Mouse (Mus musculus) intestine, embryonic 16.5 days (tissue): Measurements from ENCODE around the gene Rnf43. TPM values are rescaled to one million over a fixed set of nuclear protein-coding genes. Genes with fewer than 3 reads are reported as not detected.

Source experiments
- ATAC-seq: fragments of 200-750 bp; cut with Nextera tagmentation; 2 replicates; pipeline ENCODE4 v1.8.0; 2017; ENCODE audit warnings: moderate TSS enrichment, moderate library complexity
- H3K27ac ChIP-seq: fragments of 300-500 bp; sonication (generic); 2 replicates; pipeline ENCODE4 v1.5.1; 2014; ENCODE audit warnings: mild to moderate bottlenecking, low read length
- H3K27me3 ChIP-seq: fragments of 300-500 bp; sonication (generic); replicated peaks from 2 replicates; pipeline ENCODE4 v1.6.1; 2014; ENCODE audit warnings: low read length, control low read depth, mixed read lengths; ENCODE audit not compliant: control insufficient read depth, insufficient read depth
- H3K36me3 ChIP-seq: fragments of 300-500 bp; sonication (generic); 2 replicates; pipeline ENCODE4 v1.6.1; 2014; ENCODE audit warnings: low read length, control low read depth; ENCODE audit not compliant: control insufficient read depth, insufficient read depth
- H3K4me1 ChIP-seq: fragments of 300-500 bp; sonication (generic); 2 replicates; pipeline ENCODE4 v1.6.1; 2014; ENCODE audit warnings: low read length, control low read depth, mixed read lengths; ENCODE audit not compliant: control insufficient read depth, insufficient read depth
- H3K4me2 ChIP-seq: fragments of 300-500 bp; sonication (generic); 2 replicates; pipeline ENCODE4 v1.6.1; 2014; ENCODE audit warnings: low read depth, low read length, control low read depth
- H3K4me3 ChIP-seq: fragments of 300-500 bp; sonication (generic); 2 replicates; pipeline ENCODE4 v1.5.1; 2014; ENCODE audit warnings: mild to moderate bottlenecking, low read length
- H3K9ac ChIP-seq: fragments of 300-500 bp; sonication (generic); 2 replicates; pipeline ENCODE4 v1.6.1; 2014; ENCODE audit warnings: low read depth, low read length
- H3K9me3 ChIP-seq: fragments of 300-500 bp; sonication (generic); 2 replicates; pipeline ENCODE4 v1.6.1; 2016; ENCODE audit warnings: low read length, control low read depth; ENCODE audit not compliant: control insufficient read depth
- WGBS: fragments of 180-500 bp; shearing (Covaris S2); extraction: QIAGEN DNeasy Blood & Tissue Kit; methylation state at CpG from one replicate; pipeline ENCODE4 v1.1.7; 2014; 5-methylcytosine and 5-hydroxymethylcytosine counted together
- polyA plus RNA-seq: library from polyadenylated mRNA; unstranded; fragments of >200 nt; fragmentation: Nextera tagmentation; extraction: Ambion mirVana; gene quantifications from 2 replicates; pipeline ENCODE4 v1.2.1, GENCODE M21; 2015

The Rnf43 gene
- polyA plus RNA-seq, 1 experiment from 2014 or later = 11.2 TPM

DNA sequence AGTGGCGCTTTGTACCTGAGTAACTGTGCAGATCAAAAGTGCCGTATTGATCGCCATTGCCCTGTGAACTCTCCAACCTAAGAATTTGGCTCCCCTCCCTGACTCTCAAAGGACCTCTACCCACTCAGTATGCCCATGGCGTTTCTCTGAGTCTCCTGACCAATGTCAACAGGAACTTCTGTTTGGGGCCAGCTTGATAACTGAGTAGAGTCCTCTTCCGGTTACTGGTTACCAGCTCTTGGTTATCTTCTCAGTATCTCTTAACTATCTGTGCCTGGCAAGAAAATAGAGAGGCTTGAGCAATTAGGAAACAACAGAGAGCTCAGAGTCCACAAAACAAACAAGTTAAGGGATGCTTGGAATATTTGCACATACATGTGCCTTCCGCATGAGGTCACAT lies 38.6 kb downstream of the Rnf43 start:
- Histone ChIP-seq H3K27ac (no peak overlapping the region), H3K27me3 (no peaks in the 10 kb centered on the region), H3K4me2 (no peak overlapping the region), H3K4me3 (no peak overlapping the region), H3K9me3 (no peaks in the 10 kb centered on the region), H3K9ac (no peak overlapping the region), H3K4me1 (peaks cover 27% of the 10 kb centered on the region), H3K36me3 (no peaks in the 10 kb centered on the region)
- 63% methylated on average over 6 of the region's 6 CpGs for WGBS
- no peak for ATAC-seq

DNA sequence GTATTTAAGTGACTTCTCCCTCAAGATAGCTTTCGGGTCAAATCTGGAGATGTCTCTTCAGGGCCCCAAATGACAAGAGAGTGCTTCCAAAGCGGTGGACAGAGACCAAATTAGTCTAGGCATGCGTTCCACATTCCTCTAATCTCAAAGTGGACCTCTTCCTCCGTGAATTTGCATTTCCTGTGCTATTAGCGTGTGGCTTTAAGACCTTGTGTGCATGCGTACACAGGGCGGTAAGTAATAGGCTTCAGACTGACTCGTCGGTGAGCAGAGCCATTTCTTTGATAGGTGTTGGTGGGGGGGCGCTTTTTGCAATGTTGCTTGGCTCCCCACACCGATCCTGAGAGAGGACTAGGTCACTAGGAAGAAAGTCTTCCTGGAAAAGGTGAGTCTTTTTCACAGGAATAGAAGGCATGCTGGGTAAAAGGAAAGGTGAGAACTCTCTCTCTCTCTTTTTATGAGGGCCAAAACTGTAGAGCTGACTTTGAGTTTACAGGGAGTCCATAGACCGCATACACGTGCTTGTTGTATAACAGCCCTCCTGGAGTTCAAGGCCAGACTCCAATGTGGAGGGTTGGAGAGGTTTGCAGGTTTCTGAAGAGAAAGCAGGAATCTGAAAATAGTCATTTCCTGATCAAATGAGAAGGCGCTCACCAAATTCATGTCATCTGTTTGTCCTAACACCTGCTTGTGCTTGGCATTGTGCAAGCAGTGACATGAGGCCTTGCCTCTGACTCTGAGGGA lies 39.5 kb downstream of the Rnf43 start:
- no peak overlapping the region for H3K9ac ChIP-seq
- H3K27me3 ChIP-seq = no peaks in the 10 kb centered on the region
- WGBS = 63% methylated on average over 14 of the region's 14 CpGs
- H3K4me1 ChIP-seq = peaks cover 22% of the 10 kb centered on the region
- H3K4me2 ChIP-seq = peak overlapping the region; percentile 0; the same call in 1 of the 2 replicates
- H3K36me3 ChIP-seq = no peaks in the 10 kb centered on the region
- peak overlapping the region; percentile 74 for H3K27ac ChIP-seq
- no peaks in the 10 kb centered on the region for H3K9me3 ChIP-seq
- ATAC-seq = 0 out of 2 replicates have a peak, but pooled peaks have one; percentile 39
- H3K4me3 ChIP-seq = no peak overlapping the region

DNA sequence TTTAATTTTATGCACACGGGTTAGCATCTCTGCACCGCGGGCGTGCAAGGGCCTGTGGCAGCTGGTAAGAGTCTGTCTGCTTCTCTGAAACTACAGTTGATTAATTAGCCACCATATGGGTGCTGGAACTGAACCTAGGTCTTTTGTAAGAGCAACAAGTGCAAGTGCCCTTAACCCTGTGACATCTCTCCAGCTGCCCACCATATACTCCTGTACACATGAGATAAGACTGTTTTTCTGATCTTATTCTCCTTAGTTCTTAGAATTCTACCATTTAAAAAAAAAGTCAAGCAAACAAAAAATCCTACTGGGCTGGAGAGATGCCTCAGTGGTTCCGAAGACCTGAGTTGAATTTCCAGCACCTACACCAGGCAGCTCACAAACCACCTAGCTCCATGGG lies 41.1 kb downstream of the Rnf43 start:
- peak overlapping the region; percentile 38; the same call in 1 of the 2 replicates for H3K4me2 ChIP-seq
- H3K4me3 ChIP-seq = no peak overlapping the region
- no peaks in the 10 kb centered on the region for H3K36me3 ChIP-seq
- 75% methylated on average over 5 of the region's 5 CpGs for WGBS
- no peaks in the 10 kb centered on the region for H3K9me3 ChIP-seq
- no peak overlapping the region for H3K9ac ChIP-seq
- H3K27ac ChIP-seq = peak overlapping the region; percentile 84
- H3K4me1 ChIP-seq = peaks cover 30% of the 10 kb centered on the region
- H3K27me3 ChIP-seq = no peaks in the 10 kb centered on the region
- ATAC-seq = no peak

DNA sequence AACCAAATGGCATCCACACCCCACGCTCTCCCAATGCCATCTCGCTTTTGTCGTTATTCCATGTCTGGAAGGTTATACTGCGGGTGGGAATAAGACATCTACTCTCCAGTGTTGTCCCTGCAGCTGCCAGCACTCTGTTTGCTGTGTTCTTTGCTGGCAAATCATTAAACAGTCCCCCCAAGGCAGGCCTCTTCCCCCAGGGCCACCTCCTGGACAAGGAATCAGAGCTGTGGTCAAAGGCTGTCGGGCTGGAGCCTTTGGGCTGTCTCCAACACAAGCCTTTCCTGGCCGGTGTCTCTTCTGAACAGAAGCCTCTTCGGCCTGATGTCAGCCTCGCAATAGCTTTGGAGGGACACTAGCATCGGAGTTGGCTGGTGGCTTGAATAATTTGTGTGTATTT lies 41.8 kb downstream of the Rnf43 start:
- WGBS = 47% methylated on average over 9 of the region's 9 CpGs

DNA sequence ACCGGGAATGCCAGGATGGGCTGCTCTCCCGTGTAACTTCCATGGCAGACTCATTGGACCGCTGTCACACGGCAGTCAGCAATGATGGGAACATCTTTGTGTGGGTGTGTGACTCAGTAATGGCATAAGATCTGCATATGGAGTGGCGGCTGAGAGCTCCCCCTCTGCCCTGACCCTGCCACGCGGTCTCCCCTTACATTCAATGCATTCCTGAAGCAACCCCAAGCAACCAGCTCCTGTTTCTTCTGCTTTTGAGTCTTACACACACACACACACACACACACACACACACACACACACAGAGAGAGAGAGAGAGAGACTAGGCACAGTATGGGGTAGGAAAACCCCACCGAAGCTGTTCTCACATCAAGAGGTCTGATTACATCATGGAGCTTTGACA lies 45.0 kb downstream of the Rnf43 start:
- no peaks in the 10 kb centered on the region for H3K9me3 ChIP-seq
- 59% methylated on average over 8 of the region's 8 CpGs for WGBS
- H3K36me3 ChIP-seq = no peaks in the 10 kb centered on the region
- peaks cover 43% of the 10 kb centered on the region for H3K4me1 ChIP-seq
- H3K4me2 ChIP-seq = no peak overlapping the region
- no peak for ATAC-seq
- no peak overlapping the region for H3K9ac ChIP-seq
- no peak overlapping the region for H3K4me3 ChIP-seq
- H3K27me3 ChIP-seq = no peaks in the 10 kb centered on the region
- H3K27ac ChIP-seq = peak overlapping the region; percentile 41; the same call in 1 of the 2 replicates

More for the DNA sequence above, 41.8 kb downstream of the Rnf43 start:
- no peaks in the 10 kb centered on the region for H3K27me3 ChIP-seq
- H3K4me2 ChIP-seq = peak overlapping the region; percentile 38
- peak overlapping the region; percentile 47; the same call in 1 of the 2 replicates for H3K9ac ChIP-seq
- no peaks in the 10 kb centered on the region for H3K36me3 ChIP-seq
- peak overlapping the region; percentile 17; the same call in 1 of the 2 replicates for H3K4me3 ChIP-seq
- no peaks in the 10 kb centered on the region for H3K9me3 ChIP-seq
- peak overlapping the region; percentile 84 for H3K27ac ChIP-seq
- H3K4me1 ChIP-seq = peaks cover 35% of the 10 kb centered on the region
- ATAC-seq = peak; percentile 54

DNA sequence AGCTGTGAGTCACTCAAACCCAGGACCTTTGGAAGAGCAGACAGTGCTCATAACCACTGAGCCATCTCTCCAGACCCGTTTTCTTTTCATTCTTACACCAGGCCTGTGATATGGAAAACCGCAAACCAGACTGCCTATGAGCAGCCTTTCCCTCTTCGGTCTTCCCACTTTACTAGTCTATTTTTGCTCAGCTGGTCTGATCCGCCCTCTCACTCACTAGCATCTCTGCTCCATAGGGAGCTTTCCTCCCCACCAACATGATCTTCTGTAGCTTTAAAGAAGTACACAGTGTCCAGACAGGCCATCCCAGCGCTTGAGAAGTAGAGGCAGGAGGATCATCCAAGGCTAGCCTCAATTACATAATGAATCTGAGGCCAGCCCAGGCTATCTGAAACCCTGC lies 46.5 kb downstream of the Rnf43 start:
- H3K9me3 ChIP-seq = no peaks in the 10 kb centered on the region
- peak overlapping the region; percentile 77 for H3K27ac ChIP-seq
- H3K27me3 ChIP-seq = no peaks in the 10 kb centered on the region
- no peaks in the 10 kb centered on the region for H3K36me3 ChIP-seq
- H3K4me1 ChIP-seq = peaks cover 41% of the 10 kb centered on the region
- H3K4me3 ChIP-seq = no peak overlapping the region
- no peak for ATAC-seq
- peak overlapping the region; percentile 43 for H3K4me2 ChIP-seq
- 55% methylated on average over 5 of the region's 5 CpGs for WGBS
- H3K9ac ChIP-seq = no peak overlapping the region

DNA sequence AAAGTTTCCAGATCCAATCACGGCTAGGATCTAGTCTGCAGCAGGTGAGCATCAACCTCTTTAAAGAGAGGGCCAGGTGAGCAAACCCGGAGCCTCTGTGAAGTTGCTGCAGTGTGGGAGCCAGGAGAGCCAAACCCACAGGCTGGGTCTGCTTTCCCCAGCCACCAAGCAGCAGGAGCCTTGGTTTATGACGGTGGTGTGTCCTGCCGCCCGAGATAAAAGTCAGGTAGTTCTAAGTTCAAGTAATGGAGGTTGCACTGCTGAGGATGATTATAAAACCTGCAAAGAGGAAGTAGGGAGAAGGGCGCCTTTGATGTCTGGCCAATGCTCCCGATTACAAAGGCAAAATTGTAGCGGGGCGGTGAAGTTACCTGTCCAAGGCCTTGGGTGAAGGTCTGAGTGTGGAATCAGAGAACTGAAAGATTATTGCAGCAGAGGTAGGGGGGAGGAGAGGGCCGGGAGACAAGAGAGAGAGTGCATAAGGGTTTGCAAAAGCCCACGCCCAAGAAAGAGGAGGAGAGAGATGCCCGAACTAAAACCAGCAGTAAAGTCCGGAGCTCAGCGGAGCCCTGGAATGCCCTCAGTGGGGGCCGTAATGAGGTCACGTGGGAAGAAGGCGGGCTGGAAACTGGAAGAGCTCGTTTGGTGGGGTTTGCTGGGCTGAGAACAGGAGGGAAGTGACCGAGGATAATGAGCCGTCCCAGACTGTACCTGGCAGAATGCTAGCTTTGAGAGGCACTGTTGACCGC lies 47.2 kb downstream of the Rnf43 start:
- peak overlapping the region; percentile 43 for H3K9ac ChIP-seq
- peak overlapping the region; percentile 25 for H3K4me3 ChIP-seq
- peaks cover 35% of the 10 kb centered on the region for H3K4me1 ChIP-seq
- ATAC-seq = peak; percentile 93
- no peaks in the 10 kb centered on the region for H3K9me3 ChIP-seq
- peak overlapping the region; percentile 43 for H3K4me2 ChIP-seq
- H3K27me3 ChIP-seq = no peaks in the 10 kb centered on the region
- no peaks in the 10 kb centered on the region for H3K36me3 ChIP-seq
- H3K27ac ChIP-seq = peak overlapping the region; percentile 77
- WGBS = 6% methylated on average over 21 of the region's 21 CpGs

DNA sequence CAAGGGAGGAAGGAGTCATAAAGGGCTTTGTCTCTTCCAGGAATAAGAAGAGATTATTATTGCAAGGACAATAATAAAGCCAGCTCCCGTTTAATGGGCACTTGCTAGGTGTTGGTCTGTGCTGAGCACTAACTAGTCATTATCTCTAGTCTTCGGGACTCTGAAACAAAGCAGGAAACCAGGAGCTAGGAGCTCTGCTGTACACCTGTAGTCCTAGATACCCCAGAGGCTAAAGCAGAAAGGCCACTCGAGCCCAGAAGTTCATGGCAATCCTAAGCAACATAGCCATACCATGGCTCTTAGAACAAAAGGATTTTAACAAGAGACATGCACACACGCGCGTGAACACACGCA lies 47.7 kb downstream of the Rnf43 start:
- Histone ChIP-seq H3K4me1 (peaks cover 32% of the 10 kb centered on the region), H3K27me3 (no peaks in the 10 kb centered on the region), H3K36me3 (no peaks in the 10 kb centered on the region), H3K4me3 (peak overlapping the region; percentile 25), H3K9ac (peak overlapping the region; percentile 43), H3K27ac (peak overlapping the region; percentile 77), H3K4me2 (peak overlapping the region; percentile 43), H3K9me3 (no peaks in the 10 kb centered on the region)
- 41% methylated on average over 7 of the region's 7 CpGs for WGBS
- ATAC-seq = no peak

DNA sequence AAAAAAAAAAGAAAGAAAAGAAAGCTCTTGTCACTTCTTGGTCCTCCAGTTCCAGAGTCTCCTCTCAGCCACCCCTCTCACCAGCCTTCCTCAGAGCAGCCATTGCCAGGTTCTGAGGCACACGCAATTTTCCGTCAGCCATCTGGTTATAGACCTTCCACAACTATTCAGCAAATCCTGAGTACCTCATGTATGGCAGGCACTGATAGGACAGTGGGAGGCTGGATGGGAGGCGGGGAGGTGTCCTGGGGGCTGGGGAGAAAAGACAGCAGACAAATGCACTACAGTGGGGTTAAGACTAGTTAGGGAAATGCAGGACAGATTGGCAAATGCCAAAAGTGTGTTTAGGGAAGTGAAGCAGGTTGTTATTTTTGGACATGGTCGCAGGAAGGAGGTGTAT lies 49.7 kb downstream of the Rnf43 start:
- Histone ChIP-seq H3K27me3 (no peaks in the 10 kb centered on the region), H3K4me2 (no peak overlapping the region), H3K36me3 (no peaks in the 10 kb centered on the region), H3K4me3 (no peak overlapping the region), H3K9ac (no peak overlapping the region), H3K9me3 (no peaks in the 10 kb centered on the region), H3K27ac (no peak overlapping the region), H3K4me1 (peaks cover 27% of the 10 kb centered on the region)
- ATAC-seq = no peak
- 81% methylated on average over 4 of the region's 4 CpGs for WGBS
